Mouse (Mus musculus) kidney, adult 2 months (tissue): ENCODE results near the gene Snx15.

Experiments
- CTCF ChIP-seq: fragments of 200-500 bp; conservative IDR thresholded peaks from 2 replicates; pipeline ENCODE4 v1.5.1; 2011; ENCODE audit warnings: low read depth, mild to moderate bottlenecking, control low read depth, low read length, moderate library complexity, mixed read lengths; ENCODE audit not compliant: insufficient read depth, insufficient read length
- POLR2A ChIP-seq: fragments of 200-500 bp; IDR thresholded peaks from one replicate; pipeline ENCODE4 v1.6.1; 2011; ENCODE audit warnings: low read depth, low read length, control low read depth

- TF ChIP-seq CTCF (no peak), POLR2A (no peak)
Observed at GRCm38 (mm10) chr19:6085417-6085879, 42.7 kb downstream of the Snx15 start.
